Mouse (Mus musculus) cerebellum, adult 18-20 months (tissue): ENCODE measurements at regions not wholly inside any gene's neighbourhood (a gene's known extent, or its start where the extent isn't known, plus 50 kb on each side); places are given as distances from the start of the nearest gene placed in this dataset.

ENCODE experiments used
- DNase-seq, 2 experiments: peaks; one replicate each; pipeline ENCODE4 v3.0.0; 2021

- peak in 1 of 2 experiments; percentile 11 for DNase-seq
Measured at GRCm38 (mm10) chr19:55985518-55985917, 243.9 kb downstream of the Tcf7l2 start.

- DNase-seq, result no peak
Measured at GRCm38 (mm10) chr19:55991791-55992726, 250.4 kb downstream of the Tcf7l2 start.

GRCm38 (mm10) chr19:55992727-55993066 is 251.1 kb downstream of the Tcf7l2 start:
- no peak for DNase-seq

GRCm38 (mm10) chr19:55995721-55996120 is 254.1 kb downstream of the Tcf7l2 start:
- DNase-seq, result no peak

GRCm38 (mm10) chr19:55998454-55999180 is 257.0 kb downstream of the Tcf7l2 start:
- peak in 1 of 2 experiments; percentile 3 for DNase-seq

- no peak for DNase-seq
Measured at GRCm38 (mm10) chr19:55999409-55999808, 257.8 kb downstream of the Tcf7l2 start.

GRCm38 (mm10) chr19:56001428-56001827 is 259.8 kb downstream of the Tcf7l2 start:
- DNase-seq, result no peak

- DNase-seq, result no peak
Measured at GRCm38 (mm10) chr19:56005886-56006285, 264.3 kb downstream of the Tcf7l2 start.

- DNase-seq, result no peak
Measured at GRCm38 (mm10) chr19:56007433-56007832, 265.8 kb downstream of the Tcf7l2 start.

- no peak for DNase-seq
Measured at GRCm38 (mm10) chr19:56010766-56011165, 269.1 kb downstream of the Tcf7l2 start.

- DNase-seq, result no peak
Measured at GRCm38 (mm10) chr19:56011292-56011691, 269.7 kb downstream of the Tcf7l2 start.

- DNase-seq, result no peak
Measured at GRCm38 (mm10) chr19:56016548-56017346, 270.2 kb upstream of the Habp2 start.

GRCm38 (mm10) chr19:56017524-56017923 is 269.4 kb upstream of the Habp2 start:
- DNase-seq, result no peak

GRCm38 (mm10) chr19:56019143-56019542 is 267.8 kb upstream of the Habp2 start:
- no peak for DNase-seq

GRCm38 (mm10) chr19:56022348-56022747 is 264.6 kb upstream of the Habp2 start:
- no peak for DNase-seq

GRCm38 (mm10) chr19:56024599-56024998 is 262.3 kb upstream of the Habp2 start:
- no peak for DNase-seq

GRCm38 (mm10) chr19:56029428-56030281 is 257.3 kb upstream of the Habp2 start:
- peak; percentile 7 to 24 for DNase-seq

- DNase-seq, result no peak
Measured at GRCm38 (mm10) chr19:56030401-56030925, 256.5 kb upstream of the Habp2 start.

- DNase-seq, result no peak
Measured at GRCm38 (mm10) chr19:56034552-56034951, 252.4 kb upstream of the Habp2 start.

- DNase-seq, result no peak
Measured at GRCm38 (mm10) chr19:56037584-56037983, 249.4 kb upstream of the Habp2 start.

- DNase-seq, result no peak
Measured at GRCm38 (mm10) chr19:56039091-56040004, 247.6 kb upstream of the Habp2 start.
